Comparison of ENCODE assay signal across 32 mouse cellular contexts in genomic region chr1:45890173-45890572, GRCm38 (mm10). TPM values are rescaled to one million over a fixed set of nuclear protein-coding genes. Genes with fewer than 3 reads are reported as not detected.
"Had no signal": no experiment of that assay in that cellular context is flagged by ENCODE, and none has a peak within 500 bp of the region (broad histone marks: within the 10 kb centered on the region; RNA-seq: fewer than 3 reads in every experiment).

Gene Gm5269 (minus strand): TSS chr1:45890273.

- H3K9me3 ChIP-seq: heart, embryonic 13.5 days; heart, embryonic 15.5 days; hindbrain, embryonic 10.5 days; hindbrain, embryonic 12.5 days; intestine, embryonic 15.5 days; limb, embryonic 12.5 days; liver, embryonic 12.5 days had no signal

- H3K27ac ChIP-seq: gastrocnemius, adult 2 months; heart, adult 2 months; heart, embryonic 13.5 days; heart, embryonic 15.5 days; hindbrain, embryonic 10.5 days; hindbrain, embryonic 12.5 days; hindbrain, embryonic 14.5 days; intestine, embryonic 15.5 days; limb, embryonic 12.5 days; liver, embryonic 12.5 days; liver, embryonic 14.5 days had no signal

- H3K4me3 ChIP-seq: gastrocnemius, adult 2 months; heart, adult 2 months; heart, embryonic 13.5 days; heart, embryonic 15.5 days; hindbrain, embryonic 10.5 days; hindbrain, embryonic 12.5 days; intestine, embryonic 15.5 days; limb, embryonic 12.5 days; liver, embryonic 12.5 days had no signal

- H3K9ac ChIP-seq: heart, embryonic 13.5 days; heart, embryonic 15.5 days; hindbrain, embryonic 12.5 days; hindbrain, embryonic 14.5 days; intestine, embryonic 15.5 days; limb, embryonic 12.5 days; liver, embryonic 12.5 days; liver, embryonic 14.5 days had no signal

- ATAC-seq: hindbrain, embryonic 16.5 days; inflammation-experienced regulatory T-cells, adult 6 months; intestine, embryonic 15.5 days; intestine, postnatal 0 days; liver, embryonic 12.5 days had no signal

- DNase-seq: gastrocnemius, adult 2 months; gastrocnemius, postnatal 10 days; gastrocnemius, postnatal 25 days; heart, adult 2 months; heart, postnatal 14 days; heart, postnatal 4 days; kidney, adult 18-20 months; kidney, adult 8-10 months; kidney, postnatal 14 days; kidney, postnatal 36 days; layer of hippocampus, adult 9-11 months; layer of hippocampus, postnatal 36 days; left cerebral cortex, postnatal 4 days had no signal

- H3K4me1 ChIP-seq: heart, embryonic 13.5 days; heart, embryonic 15.5 days; hindbrain, embryonic 10.5 days; hindbrain, embryonic 12.5 days; intestine, embryonic 15.5 days; liver, embryonic 12.5 days had no signal

- H3K27me3 ChIP-seq: heart, embryonic 13.5 days; heart, embryonic 15.5 days; hindbrain, embryonic 12.5 days; intestine, embryonic 15.5 days; limb, embryonic 12.5 days; liver, embryonic 12.5 days had no signal

- H3K36me3 ChIP-seq: heart, embryonic 13.5 days; heart, embryonic 15.5 days; hindbrain, embryonic 10.5 days; hindbrain, embryonic 12.5 days; intestine, embryonic 15.5 days; limb, embryonic 12.5 days; liver, embryonic 12.5 days had no signal

- H3K4me2 ChIP-seq: heart, embryonic 11.5 days; heart, embryonic 13.5 days; heart, embryonic 15.5 days; hindbrain, embryonic 12.5 days; hindbrain, embryonic 14.5 days; intestine, embryonic 15.5 days; limb, embryonic 12.5 days; liver, embryonic 12.5 days had no signal

RNA-seq across cellular contexts. Expression of gene Gm5269, which starts in this region (rescaled TPM):
- polyA plus RNA-seq: frontal cortex, adult 2 months; heart, adult 2 months; heart, embryonic 11.5 days; heart, embryonic 13.5 days; heart, embryonic 15.5 days; heart, postnatal 0 days; hindbrain, embryonic 10.5 days; hindbrain, embryonic 12.5 days; hindbrain, embryonic 14.5 days; hindbrain, embryonic 16.5 days; inflammation-experienced regulatory T-cells, adult 6 months; intestine, embryonic 15.5 days; intestine, postnatal 0 days; kidney, embryonic 14.5 days; kidney, embryonic 16.5 days; limb, embryonic 12.5 days; limb, embryonic 14.5 days; liver, adult 2 months; liver, embryonic 12.5 days had no signal
